Mouse (Mus musculus): ENCODE results near the gene Crybb1. TPM values are rescaled to one million over a fixed set of nuclear protein-coding genes. Genes with fewer than 3 reads are reported as not detected.

Crybb1 gene
- polyA plus RNA-seq, 1 experiment from 2014 or later: 0.20 TPM

- no peak for ATAC-seq (ENCODE audit: insufficient number of reproducible peaks, low FRiP score, low TSS enrichment, low read depth)
- 84% methylated on average over 4 of the region's 4 CpGs for WGBS
- Histone ChIP-seq H3K4me1 (ENCODE audit: control insufficient read depth, insufficient read depth, low read length) (0 out of 2 replicates have a peak, but pooled peaks cover 4% of the 10 kb centered on the region), H3K4me2 (ENCODE audit: low read depth, severe bottlenecking) (no peak overlapping the region), H3K9ac (ENCODE audit: low read length) (no peak overlapping the region), H3K27ac (replicated peaks; ENCODE audit: low read depth, low read length) (no peak overlapping the region), H3K36me3 (ENCODE audit: control insufficient read depth, insufficient read depth, low read length) (no peaks in the 10 kb centered on the region), H3K9me3 (ENCODE audit: control insufficient read depth, low read length) (no peaks in the 10 kb centered on the region), H3K27me3 (ENCODE audit: control insufficient read depth, insufficient read depth, low read length) (no peaks in the 10 kb centered on the region), H3K4me3 (ENCODE audit: low read depth, low read length) (no peak overlapping the region)
- DNase-seq (ENCODE audit: low spot score): no peak
Measured at GRCm38 (mm10) chr5:112281676-112282075, 26.1 kb downstream of the Crybb1 start.

- ATAC-seq (ENCODE audit: insufficient number of reproducible peaks, low FRiP score, low TSS enrichment, low read depth) (no peak), DNase-seq (ENCODE audit: low spot score) (no peak)
- no peak overlapping the region for H3K9ac ChIP-seq (ENCODE audit: low read length)
- no peaks in the 10 kb centered on the region for H3K9me3 ChIP-seq (ENCODE audit: control insufficient read depth, low read length)
- H3K27ac ChIP-seq (replicated peaks; ENCODE audit: low read depth, low read length): no peak overlapping the region
- H3K27me3 ChIP-seq (ENCODE audit: control insufficient read depth, insufficient read depth, low read length): no peaks in the 10 kb centered on the region
- 0 out of 2 replicates have a peak, but pooled peaks cover 4% of the 10 kb centered on the region for H3K4me1 ChIP-seq (ENCODE audit: control insufficient read depth, insufficient read depth, low read length)
- no peaks in the 10 kb centered on the region for H3K36me3 ChIP-seq (ENCODE audit: control insufficient read depth, insufficient read depth, low read length)
- no peak overlapping the region for H3K4me3 ChIP-seq (ENCODE audit: low read depth, low read length)
- H3K4me2 ChIP-seq (ENCODE audit: low read depth, severe bottlenecking): no peak overlapping the region
- 74% methylated on average over 6 of the region's 6 CpGs for WGBS
Measured at GRCm38 (mm10) chr5:112282123-112282779, 26.6 kb downstream of the Crybb1 start.

- WGBS: 80% methylated on average over 9 of the region's 9 CpGs
- no peak for ATAC-seq (ENCODE audit: insufficient number of reproducible peaks, low FRiP score, low TSS enrichment, low read depth)
- Histone ChIP-seq H3K9me3 (ENCODE audit: control insufficient read depth, low read length) (no peaks in the 10 kb centered on the region), H3K9ac (ENCODE audit: low read length) (no peak overlapping the region), H3K4me2 (ENCODE audit: low read depth, severe bottlenecking) (no peak overlapping the region), H3K27me3 (ENCODE audit: control insufficient read depth, insufficient read depth, low read length) (no peaks in the 10 kb centered on the region), H3K27ac (replicated peaks; ENCODE audit: low read depth, low read length) (no peak overlapping the region), H3K4me3 (ENCODE audit: low read depth, low read length) (no peak overlapping the region), H3K36me3 (ENCODE audit: control insufficient read depth, insufficient read depth, low read length) (no peaks in the 10 kb centered on the region), H3K4me1 (ENCODE audit: control insufficient read depth, insufficient read depth, low read length) (0 out of 2 replicates have a peak, but pooled peaks cover 4% of the 10 kb centered on the region)
- DNase-seq (ENCODE audit: low spot score): no peak
Measured at GRCm38 (mm10) chr5:112282780-112283482, 27.3 kb downstream of the Crybb1 start.

- Histone ChIP-seq H3K27me3 (ENCODE audit: control insufficient read depth, insufficient read depth, low read length) (no peaks in the 10 kb centered on the region), H3K9me3 (ENCODE audit: control insufficient read depth, low read length) (no peaks in the 10 kb centered on the region), H3K27ac (replicated peaks; ENCODE audit: low read depth, low read length) (no peak overlapping the region), H3K4me3 (ENCODE audit: low read depth, low read length) (no peak overlapping the region), H3K9ac (ENCODE audit: low read length) (no peak overlapping the region), H3K36me3 (ENCODE audit: control insufficient read depth, insufficient read depth, low read length) (no peaks in the 10 kb centered on the region), H3K4me1 (ENCODE audit: control insufficient read depth, insufficient read depth, low read length) (0 out of 2 replicates have a peak, but pooled peaks cover 4% of the 10 kb centered on the region), H3K4me2 (ENCODE audit: low read depth, severe bottlenecking) (no peak overlapping the region)
- ATAC-seq (ENCODE audit: insufficient number of reproducible peaks, low FRiP score, low TSS enrichment, low read depth) (no peak), DNase-seq (ENCODE audit: low spot score) (no peak)
- WGBS: 74% methylated on average over 10 of the region's 10 CpGs
Measured at GRCm38 (mm10) chr5:112283543-112284202, 28.1 kb downstream of the Crybb1 start.

GRCm38 (mm10) chr5:112284203-112284582 is 28.6 kb downstream of the Crybb1 start:
- no peak overlapping the region for H3K4me2 ChIP-seq (ENCODE audit: low read depth, severe bottlenecking)
- H3K4me3 ChIP-seq (ENCODE audit: low read depth, low read length): no peak overlapping the region
- ATAC-seq (ENCODE audit: insufficient number of reproducible peaks, low FRiP score, low TSS enrichment, low read depth) (no peak), DNase-seq (ENCODE audit: low spot score) (no peak)
- H3K4me1 ChIP-seq (ENCODE audit: control insufficient read depth, insufficient read depth, low read length): 0 out of 2 replicates have a peak, but pooled peaks cover 4% of the 10 kb centered on the region
- no peaks in the 10 kb centered on the region for H3K36me3 ChIP-seq (ENCODE audit: control insufficient read depth, insufficient read depth, low read length)
- no peak overlapping the region for H3K27ac ChIP-seq (replicated peaks; ENCODE audit: low read depth, low read length)
- no peaks in the 10 kb centered on the region for H3K27me3 ChIP-seq (ENCODE audit: control insufficient read depth, insufficient read depth, low read length)
- WGBS: 83% methylated on average over 7 of the region's 7 CpGs
- H3K9me3 ChIP-seq (ENCODE audit: control insufficient read depth, low read length): no peaks in the 10 kb centered on the region
- H3K9ac ChIP-seq (ENCODE audit: low read length): no peak overlapping the region

GRCm38 (mm10) chr5:112285548-112286085 is 30.0 kb downstream of the Crybb1 start:
- 94% methylated on average over 7 of the region's 7 CpGs for WGBS
- Histone ChIP-seq H3K4me3 (ENCODE audit: low read depth, low read length) (no peak overlapping the region), H3K9me3 (ENCODE audit: control insufficient read depth, low read length) (no peaks in the 10 kb centered on the region), H3K9ac (ENCODE audit: low read length) (no peak overlapping the region), H3K4me2 (ENCODE audit: low read depth, severe bottlenecking) (no peak overlapping the region), H3K36me3 (ENCODE audit: control insufficient read depth, insufficient read depth, low read length) (no peaks in the 10 kb centered on the region), H3K27ac (replicated peaks; ENCODE audit: low read depth, low read length) (no peak overlapping the region), H3K27me3 (ENCODE audit: control insufficient read depth, insufficient read depth, low read length) (no peaks in the 10 kb centered on the region), H3K4me1 (ENCODE audit: control insufficient read depth, insufficient read depth, low read length) (0 out of 2 replicates have a peak, but pooled peaks cover 4% of the 10 kb centered on the region)
- DNase-seq (ENCODE audit: low spot score) (no peak), ATAC-seq (ENCODE audit: insufficient number of reproducible peaks, low FRiP score, low TSS enrichment, low read depth) (no peak)

- Histone ChIP-seq H3K4me1 (ENCODE audit: control insufficient read depth, insufficient read depth, low read length) (0 out of 2 replicates have a peak, but pooled peaks cover 4% of the 10 kb centered on the region), H3K36me3 (ENCODE audit: control insufficient read depth, insufficient read depth, low read length) (no peaks in the 10 kb centered on the region), H3K4me2 (ENCODE audit: low read depth, severe bottlenecking) (no peak overlapping the region), H3K27ac (replicated peaks; ENCODE audit: low read depth, low read length) (no peak overlapping the region), H3K27me3 (ENCODE audit: control insufficient read depth, insufficient read depth, low read length) (no peaks in the 10 kb centered on the region), H3K9ac (ENCODE audit: low read length) (no peak overlapping the region), H3K4me3 (ENCODE audit: low read depth, low read length) (no peak overlapping the region), H3K9me3 (ENCODE audit: control insufficient read depth, low read length) (no peaks in the 10 kb centered on the region)
- ATAC-seq (ENCODE audit: insufficient number of reproducible peaks, low FRiP score, low TSS enrichment, low read depth): no peak
- WGBS: 81% methylated on average over 2 of the region's 2 CpGs
- DNase-seq (ENCODE audit: low spot score): no peak
Measured at GRCm38 (mm10) chr5:112286608-112286983, 31.0 kb downstream of the Crybb1 start.

GRCm38 (mm10) chr5:112286984-112287641 is 31.5 kb downstream of the Crybb1 start:
- whole genome bisulfite sequencing: 86% methylated on average over 11 of the region's 11 CpGs
- ATAC-seq (ENCODE audit: insufficient number of reproducible peaks, low FRiP score, low TSS enrichment, low read depth) (no peak), DNase-seq (ENCODE audit: low spot score) (no peak)
- H3K9me3 ChIP-seq (ENCODE audit: control insufficient read depth, low read length): no peaks in the 10 kb centered on the region
- H3K36me3 ChIP-seq (ENCODE audit: control insufficient read depth, insufficient read depth, low read length): no peaks in the 10 kb centered on the region
- no peaks in the 10 kb centered on the region for H3K27me3 ChIP-seq (ENCODE audit: control insufficient read depth, insufficient read depth, low read length)
- no peak overlapping the region for H3K27ac ChIP-seq (replicated peaks; ENCODE audit: low read depth, low read length)
- no peak overlapping the region for H3K9ac ChIP-seq (ENCODE audit: low read length)
- 0 out of 2 replicates have a peak, but pooled peaks cover 3% of the 10 kb centered on the region for H3K4me1 ChIP-seq (ENCODE audit: control insufficient read depth, insufficient read depth, low read length)
- no peak overlapping the region for H3K4me3 ChIP-seq (ENCODE audit: low read depth, low read length)
- H3K4me2 ChIP-seq (ENCODE audit: low read depth, severe bottlenecking): no peak overlapping the region
